Mouse (Mus musculus): ENCODE measurements at regions not wholly inside any gene's neighbourhood (a gene's known extent, or its start where the extent isn't known, plus 50 kb on each side); places are given as distances from the start of the nearest gene placed in this dataset.

DNA sequence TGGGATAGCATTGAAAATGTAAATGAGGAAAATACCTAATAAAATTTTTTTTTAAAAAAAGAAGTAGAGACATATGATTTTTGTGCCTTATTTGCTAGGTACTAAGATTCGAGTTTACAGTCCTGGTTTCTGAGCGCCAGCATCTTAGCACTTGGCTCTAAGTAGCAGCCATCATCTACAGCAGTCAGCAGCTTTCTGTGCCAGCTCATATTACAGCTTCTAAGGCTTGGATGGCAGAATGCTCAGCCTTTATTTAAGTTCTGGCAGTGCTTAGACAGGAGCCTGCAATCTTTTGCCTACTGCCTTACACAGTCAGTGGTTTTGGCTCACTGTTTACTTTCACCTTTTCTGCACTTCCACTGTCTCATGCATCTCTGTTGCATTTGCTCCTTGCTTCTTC lies 3831.2 kb upstream of the Gm7489 start:
- TF ChIP-seq EP300 (optimal IDR thresholded peaks at IDR 0.05): no peak
- no peak for TF ChIP-seq CTCF (IDR thresholded peaks at IDR 0.05; ENCODE audit: low read depth)

All from stomach, postnatal 0 days (tissue).